Mouse (Mus musculus): ENCODE measurements around the gene Eml6.
"Not testable (repeated sequence)": the region's sequence is repeated elsewhere in the genome, so short reads cannot be mapped to it uniquely, and the experiment has no call there.

The Eml6 gene

GRCm38 (mm10) chr11:29861040-29861439 is 164.8 kb downstream of the Eml6 start:
- DNase-seq (ENCODE audit: extremely low read depth, insufficient read length, low spot score) = no peak

GRCm38 (mm10) chr11:29840606-29841227 is 185.1 kb downstream of the Eml6 start:
- DNase-seq (ENCODE audit: extremely low read depth, insufficient read length, low spot score) = no peak

- DNase-seq (ENCODE audit: extremely low read depth, insufficient read length, low spot score) = peak; percentile 76
Observed at GRCm38 (mm10) chr11:29839781-29840180, 186.1 kb downstream of the Eml6 start.

GRCm38 (mm10) chr11:29837066-29837465 is 188.8 kb downstream of the Eml6 start:
- peak; percentile 50 for DNase-seq (ENCODE audit: extremely low read depth, insufficient read length, low spot score)

- DNase-seq (ENCODE audit: extremely low read depth, insufficient read length, low spot score) = no peak
Observed at GRCm38 (mm10) chr11:29827729-29828128, 198.1 kb downstream of the Eml6 start.

- no peak for DNase-seq (ENCODE audit: extremely low read depth, insufficient read length, low spot score)
Observed at GRCm38 (mm10) chr11:29826001-29826400, 199.8 kb downstream of the Eml6 start.

GRCm38 (mm10) chr11:29825271-29825718 is 200.5 kb downstream of the Eml6 start, which contains the start of gene 4931440F15Rik:
Gene 4931440F15Rik, minus strand, starts transcription at chr11:29825668.
- not testable (repeated sequence) for DNase-seq (ENCODE audit: extremely low read depth, insufficient read length, low spot score)

GRCm38 (mm10) chr11:29824474-29825270 is 201.2 kb downstream of the Eml6 start:
- not testable (repeated sequence) for DNase-seq (ENCODE audit: extremely low read depth, insufficient read length, low spot score)

GRCm38 (mm10) chr11:29823141-29823540 is 202.7 kb downstream of the Eml6 start:
- DNase-seq (ENCODE audit: extremely low read depth, insufficient read length, low spot score) = no peak

GRCm38 (mm10) chr11:29815670-29816069 is 210.2 kb downstream of the Eml6 start:
- no peak for DNase-seq (ENCODE audit: extremely low read depth, insufficient read length, low spot score)

GRCm38 (mm10) chr11:29815261-29815660 is 210.6 kb downstream of the Eml6 start:
- no peak for DNase-seq (ENCODE audit: extremely low read depth, insufficient read length, low spot score)

GRCm38 (mm10) chr11:29813267-29813666 is 212.6 kb downstream of the Eml6 start:
- no peak for DNase-seq (ENCODE audit: extremely low read depth, insufficient read length, low spot score)

- DNase-seq (ENCODE audit: extremely low read depth, insufficient read length, low spot score) = no peak
Observed at GRCm38 (mm10) chr11:29812475-29812874, 213.4 kb downstream of the Eml6 start.

GRCm38 (mm10) chr11:29810324-29810723 is 215.5 kb downstream of the Eml6 start:
- DNase-seq (ENCODE audit: extremely low read depth, insufficient read length, low spot score) = no peak

- DNase-seq (ENCODE audit: extremely low read depth, insufficient read length, low spot score) = no peak
Observed at GRCm38 (mm10) chr11:29808981-29809589, 216.7 kb downstream of the Eml6 start.

GRCm38 (mm10) chr11:29808173-29808980 is 217.5 kb downstream of the Eml6 start:
- no peak for DNase-seq (ENCODE audit: extremely low read depth, insufficient read length, low spot score)

- no peak for DNase-seq (ENCODE audit: extremely low read depth, insufficient read length, low spot score)
Observed at GRCm38 (mm10) chr11:29807325-29807724, 218.5 kb downstream of the Eml6 start.

- DNase-seq (ENCODE audit: extremely low read depth, insufficient read length, low spot score) = peak; percentile 22
Observed at GRCm38 (mm10) chr11:29801432-29802427, 224.1 kb downstream of the Eml6 start.

- no peak for DNase-seq (ENCODE audit: extremely low read depth, insufficient read length, low spot score)
Observed at GRCm38 (mm10) chr11:29799839-29800238, 226.0 kb downstream of the Eml6 start.

Measured in 3134 (cell line).